Mouse (Mus musculus) spleen, adult 2 months (tissue): ENCODE measurements around the gene R3hdm2.

ENCODE experiments used
- CTCF ChIP-seq: fragments of 200-500 bp; IDR thresholded peaks from 2 replicates; pipeline ENCODE4 v1.5.1; 2011; ENCODE audit warnings: mild to moderate bottlenecking, inconsistent platforms; ENCODE audit not compliant: insufficient read depth, insufficient read length, insufficient replicate concordance; ENCODE audit errors: extremely low read depth
- POLR2A ChIP-seq: fragments of 200-500 bp; IDR thresholded peaks from 2 replicates; pipeline ENCODE4 v1.6.1; 2011; ENCODE audit warnings: low read depth, low read length, inconsistent platforms

GRCm38 (mm10) chr10:127488856-127489255 is 108.7 kb downstream of the R3hdm2 start:
- no peak for TF ChIP-seq POLR2A
- TF ChIP-seq CTCF = no peak
